Mouse (Mus musculus) lung, postnatal 10 days (tissue): ENCODE results near the gene 4930595D18Rik.

Source experiments
- DNase-seq: peaks from one replicate; pipeline ENCODE4 v3.0.0; 2021

Gene 4930595D18Rik

GRCm38 (mm10) chr12:111165146-111165812 is 19.0 kb downstream of the 4930595D18Rik start:
- DNase-seq = peak; percentile 47

GRCm38 (mm10) chr12:111164310-111164751 is 20.0 kb downstream of the 4930595D18Rik start:
- DNase-seq = peak; percentile 96

GRCm38 (mm10) chr12:111162312-111163061 is 21.8 kb downstream of the 4930595D18Rik start:
- peak; percentile 73 for DNase-seq

GRCm38 (mm10) chr12:111161943-111162311 is 22.4 kb downstream of the 4930595D18Rik start:
- DNase-seq = no peak

GRCm38 (mm10) chr12:111160871-111161270 is 23.4 kb downstream of the 4930595D18Rik start:
- no peak for DNase-seq

GRCm38 (mm10) chr12:111159659-111160428 is 24.4 kb downstream of the 4930595D18Rik start:
- DNase-seq = peak; percentile 65

GRCm38 (mm10) chr12:111155756-111156155 is 28.5 kb downstream of the 4930595D18Rik start:
- no peak for DNase-seq

GRCm38 (mm10) chr12:111154641-111155040 is 29.6 kb downstream of the 4930595D18Rik start:
- no peak for DNase-seq

GRCm38 (mm10) chr12:111153946-111154345 is 30.3 kb downstream of the 4930595D18Rik start:
- no peak for DNase-seq

- DNase-seq = no peak
Measured at GRCm38 (mm10) chr12:111152981-111153710, 31.1 kb downstream of the 4930595D18Rik start.

GRCm38 (mm10) chr12:111152579-111152978 is 31.7 kb downstream of the 4930595D18Rik start:
- no peak for DNase-seq

- DNase-seq = no peak
Measured at GRCm38 (mm10) chr12:111151422-111152156, 32.7 kb downstream of the 4930595D18Rik start.

GRCm38 (mm10) chr12:111150236-111150596 is 34.1 kb downstream of the 4930595D18Rik start:
- peak; percentile 52 for DNase-seq

- no peak for DNase-seq
Measured at GRCm38 (mm10) chr12:111149495-111150235, 34.6 kb downstream of the 4930595D18Rik start.

GRCm38 (mm10) chr12:111145269-111145668 is 39.0 kb downstream of the 4930595D18Rik start:
- no peak for DNase-seq

GRCm38 (mm10) chr12:111144598-111144997 is 39.7 kb downstream of the 4930595D18Rik start:
- no peak for DNase-seq

GRCm38 (mm10) chr12:111143509-111144063 is 40.7 kb downstream of the 4930595D18Rik start:
- DNase-seq = peak; percentile 60

GRCm38 (mm10) chr12:111143005-111143508 is 41.2 kb downstream of the 4930595D18Rik start:
- DNase-seq = peak; percentile 43

GRCm38 (mm10) chr12:111137079-111137478 is 47.2 kb downstream of the 4930595D18Rik start:
- DNase-seq = no peak

GRCm38 (mm10) chr12:111135953-111136352 is 48.3 kb downstream of the 4930595D18Rik start:
- no peak for DNase-seq
